Mouse (Mus musculus): ENCODE measurements at regions not wholly inside any gene's neighbourhood (a gene's known extent, or its start where the extent isn't known, plus 50 kb on each side); places are given as distances from the start of the nearest gene placed in this dataset.

DNA sequence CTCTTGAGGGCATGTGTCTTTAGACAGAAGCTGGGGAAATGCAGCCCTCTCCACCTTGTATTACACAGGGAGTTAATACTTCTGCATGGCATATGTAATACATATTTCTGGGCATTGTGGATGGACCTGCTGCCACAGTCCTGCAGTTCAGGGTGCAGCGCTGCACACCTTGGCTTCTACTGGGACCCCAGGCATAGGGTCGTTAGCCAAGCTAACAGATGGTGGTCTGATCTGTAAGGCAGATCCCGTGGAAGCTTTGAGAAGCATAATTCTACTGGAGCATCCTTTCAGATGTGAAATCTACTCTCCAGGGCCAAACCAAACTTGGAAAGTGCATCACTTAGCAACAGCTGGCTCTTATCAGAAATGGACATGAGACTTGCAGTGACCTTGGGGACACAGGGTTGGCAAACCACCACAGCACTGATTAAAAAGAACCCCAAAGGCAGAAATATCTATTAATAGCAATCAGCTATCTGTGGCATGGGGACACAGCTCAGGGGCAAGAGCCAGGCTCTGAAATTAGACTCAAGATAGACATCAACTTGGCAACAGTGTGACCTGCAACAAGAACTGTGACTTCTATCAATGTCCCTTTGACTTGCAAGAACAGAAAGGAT lies 155.0 kb downstream of the Drd1 start:
- TF ChIP-seq SMC3 (IDR thresholded peaks at IDR 0.05; ENCODE audit: low read depth, low read length) (no peak), TCF12 (IDR thresholded peaks at IDR 0.05; ENCODE audit: low read depth, low read length) (no peak), MEF2A (IDR thresholded peaks at IDR 0.05; ENCODE audit: extremely low read depth, insufficient replicate concordance, low read depth, low read length, poor library complexity, severe bottlenecking) (no peak), ZKSCAN1 (IDR thresholded peaks at IDR 0.05; ENCODE audit: low read depth, low read length) (no peak), MYB (IDR thresholded peaks at IDR 0.05; ENCODE audit: low read depth, low read length) (no peak), JUND (IDR thresholded peaks at IDR 0.05; ENCODE audit: low read depth, low read length) (no peak), SIN3A (IDR thresholded peaks at IDR 0.05; ENCODE audit: low read length) (no peak), CTCF (IDR thresholded peaks at IDR 0.05 in 2 of 3, conservative IDR thresholded peaks at IDR 0.05 in 1 of 3; ENCODE audit: control insufficient read depth in 1 of 3, insufficient read depth in 1 of 3, low read depth in 2 of 3, low read length in 3 of 3, poor library complexity in 1 of 3, severe bottlenecking in 1 of 3) (no peak), RCOR1 (IDR thresholded peaks at IDR 0.05; ENCODE audit: low read depth, low read length) (no peak), E2F4 (IDR thresholded peaks at IDR 0.05; ENCODE audit: borderline replicate concordance, low read depth, low read length) (no peak), BHLHE40 (IDR thresholded peaks at IDR 0.05; ENCODE audit: borderline replicate concordance, low read depth, low read length) (no peak), ELF1 (IDR thresholded peaks at IDR 0.05; ENCODE audit: low read depth, low read length) (no peak)
- no peak for DNase-seq (ENCODE audit: low read depth, low spot score)
- H3K27ac ChIP-seq (ENCODE audit: control insufficient read depth, low read depth, low read length), result no peak overlapping the region
- no peaks in the 10 kb centered on the region for H3K79me2 ChIP-seq (ENCODE audit: control insufficient read depth, insufficient read depth, low read length, poor library complexity)
- no peak overlapping the region for H3K4me3 ChIP-seq (ENCODE audit: control insufficient read depth in 1 of 2, insufficient read depth in 1 of 2, low read depth in 2 of 2, low read length in 2 of 2)
- no peaks in the 10 kb centered on the region for H3K36me3 ChIP-seq (ENCODE audit: control insufficient read depth in 1 of 2, insufficient read depth in 2 of 2, low read length in 2 of 2)
- no peaks in the 10 kb centered on the region for H3K4me1 ChIP-seq (ENCODE audit: control insufficient read depth in 1 of 2, insufficient read depth in 2 of 2, low read length in 2 of 2)
- no peak overlapping the region for H3K9ac ChIP-seq (ENCODE audit: control insufficient read depth, low read depth, low read length, poor library complexity, severe bottlenecking)
- H3K27me3 ChIP-seq (ENCODE audit: control insufficient read depth in 1 of 2, insufficient read depth in 2 of 2, low read length in 2 of 2), result no peaks in the 10 kb centered on the region
- H3K9me3 ChIP-seq (replicated peaks; ENCODE audit: insufficient read depth, low read length), result no peaks in the 10 kb centered on the region

DNA sequence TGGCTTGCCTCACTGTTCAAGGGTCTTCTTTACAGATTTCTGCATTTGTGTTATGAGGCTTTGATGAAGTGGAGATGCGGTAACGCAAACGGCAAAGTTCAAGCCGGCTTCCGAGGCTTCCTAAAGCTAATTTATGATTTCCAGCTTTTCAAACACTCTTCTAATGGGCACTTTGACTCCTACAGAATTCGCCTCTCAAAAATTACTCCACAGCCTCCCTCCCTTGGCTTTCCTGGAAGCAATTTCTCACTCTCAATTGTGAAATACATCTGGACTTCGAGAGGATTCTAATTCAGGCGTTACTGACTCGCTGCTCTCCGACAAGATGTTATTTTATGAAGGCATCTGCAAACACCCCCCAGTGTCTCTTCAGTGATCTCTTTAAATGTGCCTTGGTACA lies 157.2 kb downstream of the Drd1 start:
- TF ChIP-seq EP300 (IDR thresholded peaks at IDR 0.05; ENCODE audit: low read depth in 1 of 2, low read length in 2 of 2), result no peak
- TF ChIP-seq ELF1 (IDR thresholded peaks at IDR 0.05; ENCODE audit: low read depth, low read length), result no peak
- no peak for TF ChIP-seq TAL1 (IDR thresholded peaks at IDR 0.05; ENCODE audit: low read length)
- no peak for TF ChIP-seq ETS1 (IDR thresholded peaks at IDR 0.05; ENCODE audit: low read depth, low read length)
- no peak for TF ChIP-seq POLR2AphosphoS5 (IDR thresholded peaks at IDR 0.05; ENCODE audit: borderline replicate concordance, low read depth, low read length)
- no peak for TF ChIP-seq MYC (IDR thresholded peaks at IDR 0.05; ENCODE audit: low read depth, low read length)
- TF ChIP-seq KAT2A (conservative IDR thresholded peaks at IDR 0.05; ENCODE audit: low read depth, low read length), result no peak
- no peak for TF ChIP-seq SMC3 (IDR thresholded peaks at IDR 0.05; ENCODE audit: low read depth, low read length)
- no peak for TF ChIP-seq MAFK (IDR thresholded peaks at IDR 0.05; ENCODE audit: borderline replicate concordance, low read depth, low read length)
- no peak for TF ChIP-seq POLR2A (IDR thresholded peaks at IDR 0.05; ENCODE audit: control insufficient read depth in 1 of 2, insufficient read depth in 1 of 2, low read depth in 1 of 2, low read length in 2 of 2, poor library complexity in 1 of 2)
- TF ChIP-seq NRF1 (IDR thresholded peaks at IDR 0.05; ENCODE audit: insufficient read depth, low read depth, low read length, poor library complexity, severe bottlenecking), result no peak
- no peak for TF ChIP-seq BHLHE40 (IDR thresholded peaks at IDR 0.05; ENCODE audit: borderline replicate concordance, low read depth, low read length)
- TF ChIP-seq MEF2A (IDR thresholded peaks at IDR 0.05; ENCODE audit: extremely low read depth, insufficient replicate concordance, low read depth, low read length, poor library complexity, severe bottlenecking), result no peak
- no peak for TF ChIP-seq USF1 (IDR thresholded peaks at IDR 0.05; ENCODE audit: low read depth, low read length)
- no peak for TF ChIP-seq CHD2 (IDR thresholded peaks at IDR 0.05; ENCODE audit: low read length)
- TF ChIP-seq GATA1 (IDR thresholded peaks at IDR 0.05; ENCODE audit: low read depth, low read length), result no peak
- no peak for TF ChIP-seq RCOR1 (IDR thresholded peaks at IDR 0.05; ENCODE audit: low read depth, low read length)
- no peaks in the 10 kb centered on the region for H3K4me1 ChIP-seq (ENCODE audit: control insufficient read depth in 1 of 2, insufficient read depth in 2 of 2, low read length in 2 of 2)
- no peaks in the 10 kb centered on the region for H3K9me3 ChIP-seq (replicated peaks; ENCODE audit: insufficient read depth, low read length)
- H3K27ac ChIP-seq (ENCODE audit: control insufficient read depth, low read depth, low read length), result no peak overlapping the region
- H3K4me3 ChIP-seq (ENCODE audit: control insufficient read depth in 1 of 2, insufficient read depth in 1 of 2, low read depth in 2 of 2, low read length in 2 of 2), result no peak overlapping the region
- H3K36me3 ChIP-seq (ENCODE audit: control insufficient read depth in 1 of 2, insufficient read depth in 2 of 2, low read length in 2 of 2), result no peaks in the 10 kb centered on the region
- no peak for DNase-seq (ENCODE audit: low read depth, low spot score)
- no peak overlapping the region for H3K9ac ChIP-seq (ENCODE audit: control insufficient read depth, low read depth, low read length, poor library complexity, severe bottlenecking)
- no peaks in the 10 kb centered on the region for H3K79me2 ChIP-seq (ENCODE audit: control insufficient read depth, insufficient read depth, low read length, poor library complexity)
- no peaks in the 10 kb centered on the region for H3K27me3 ChIP-seq (ENCODE audit: control insufficient read depth in 1 of 2, insufficient read depth in 2 of 2, low read length in 2 of 2)
